Mouse (Mus musculus) liver, embryonic 15.5 days (tissue): ENCODE measurements around the gene Cryga. TPM values are rescaled to one million over a fixed set of nuclear protein-coding genes. Genes with fewer than 3 reads are reported as not detected.
"Not testable (repeated sequence)": the region's sequence is repeated elsewhere in the genome, so short reads cannot be mapped to it uniquely, and the experiment has no call there.

Source experiments
- ATAC-seq: fragments of 200-750 bp; cut with Nextera tagmentation; 2 replicates; pipeline ENCODE4 v1.8.0; 2017; ENCODE audit warnings: moderate number of reproducible peaks, mild to moderate bottlenecking, moderate library complexity; ENCODE audit not compliant: insufficient read depth
- H3K27ac ChIP-seq: fragments of 300-500 bp; sonication (generic); replicated peaks from 2 replicates; pipeline ENCODE4 v1.5.1; 2015; ENCODE audit warnings: mild to moderate bottlenecking, inconsistent platforms
- H3K27me3 ChIP-seq: fragments of 300-500 bp; sonication (generic); 2 replicates; pipeline ENCODE4 v1.6.1; 2015; ENCODE audit warnings: mild to moderate bottlenecking, inconsistent platforms
- H3K36me3 ChIP-seq: fragments of 300-500 bp; sonication (generic); replicated peaks from 2 replicates; pipeline ENCODE4 v1.6.1; 2015; ENCODE audit warnings: moderate library complexity, mild to moderate bottlenecking, inconsistent platforms
- H3K4me1 ChIP-seq: fragments of 300-500 bp; sonication (generic); replicated peaks from 2 replicates; pipeline ENCODE4 v1.6.1; 2015; ENCODE audit warnings: inconsistent platforms
- H3K4me2 ChIP-seq: fragments of 300-500 bp; sonication (generic); 2 replicates; pipeline ENCODE4 v1.6.1; 2015; ENCODE audit warnings: moderate library complexity, mild to moderate bottlenecking, inconsistent platforms
- H3K4me3 ChIP-seq: fragments of 300-500 bp; sonication (generic); replicated peaks from 2 replicates; pipeline ENCODE4 v1.5.1; 2015; ENCODE audit warnings: mild to moderate bottlenecking, inconsistent platforms
- H3K9ac ChIP-seq: fragments of 300-500 bp; sonication (generic); 2 replicates; pipeline ENCODE4 v1.6.1; 2015; ENCODE audit warnings: moderate library complexity, mild to moderate bottlenecking, inconsistent platforms
- H3K9me3 ChIP-seq: fragments of 300-500 bp; sonication (generic); replicated peaks from 2 replicates; pipeline ENCODE4 v1.6.1; 2016; ENCODE audit warnings: inconsistent platforms
- WGBS: fragments of 180-500 bp; shearing (Covaris S2); methylation state at CpG from one replicate; pipeline ENCODE4 v1.1.7; 2015; ENCODE audit warnings: mixed read lengths; ENCODE audit not compliant: insufficient replicate concordance; 5-methylcytosine and 5-hydroxymethylcytosine counted together
- polyA plus RNA-seq: library from polyadenylated mRNA; unstranded; fragments of >200 nt; fragmentation: Nextera tagmentation; extraction: Ambion mirVana; gene quantifications from 2 replicates; pipeline ENCODE4 v1.2.1, GENCODE M21; 2015

Cryga gene
- polyA plus RNA-seq, 1 experiment from 2014 or later: not detected

DNA sequence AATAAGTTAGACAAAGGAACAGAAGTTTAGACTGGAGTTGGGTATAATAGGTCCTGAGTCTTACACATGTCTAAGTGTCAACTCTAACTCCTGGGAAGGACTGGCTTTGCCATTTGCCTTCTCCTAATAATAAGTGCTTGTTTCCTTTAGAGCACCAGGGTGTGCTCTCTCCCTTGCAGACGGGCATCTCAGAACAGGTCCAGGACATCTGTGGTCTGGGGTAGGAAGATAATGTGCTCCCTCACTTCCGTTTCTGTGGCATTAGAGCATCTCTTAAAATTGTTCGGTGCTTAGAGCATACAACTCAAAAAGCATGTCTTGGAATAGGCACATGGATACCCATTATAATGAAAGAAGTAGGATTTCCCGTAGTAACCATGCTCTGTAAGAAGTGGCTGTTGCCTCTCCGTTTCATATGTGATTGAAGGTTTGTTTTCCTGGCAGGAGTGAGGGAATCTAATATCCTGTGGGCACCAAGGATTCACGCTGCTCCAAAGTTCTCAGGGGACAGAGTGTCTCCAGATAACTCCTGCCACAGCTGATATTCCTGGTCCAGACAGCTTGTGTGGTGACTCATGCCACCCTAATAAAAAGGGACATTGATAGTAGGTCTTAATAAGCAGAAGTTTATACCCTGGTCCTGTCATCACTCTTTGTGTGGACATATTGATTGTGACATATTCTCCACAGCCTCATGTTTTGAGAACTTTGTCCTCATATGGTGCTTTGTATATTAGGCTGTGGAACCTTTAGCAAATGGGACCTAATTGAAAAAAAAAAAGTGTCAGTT, 14.4 kb downstream of the Cryga start:
- Histone ChIP-seq H3K4me3 (no peak overlapping the region), H3K4me1 (no peaks in the 10 kb centered on the region), H3K4me2 (no peak overlapping the region), H3K27ac (no peak overlapping the region), H3K9ac (no peak overlapping the region), H3K9me3 (no peaks in the 10 kb centered on the region), H3K36me3 (no peaks in the 10 kb centered on the region), H3K27me3 (no peaks in the 10 kb centered on the region)
- 41% methylated on average over 6 of the region's 6 CpGs for WGBS
- no peak for ATAC-seq

DNA sequence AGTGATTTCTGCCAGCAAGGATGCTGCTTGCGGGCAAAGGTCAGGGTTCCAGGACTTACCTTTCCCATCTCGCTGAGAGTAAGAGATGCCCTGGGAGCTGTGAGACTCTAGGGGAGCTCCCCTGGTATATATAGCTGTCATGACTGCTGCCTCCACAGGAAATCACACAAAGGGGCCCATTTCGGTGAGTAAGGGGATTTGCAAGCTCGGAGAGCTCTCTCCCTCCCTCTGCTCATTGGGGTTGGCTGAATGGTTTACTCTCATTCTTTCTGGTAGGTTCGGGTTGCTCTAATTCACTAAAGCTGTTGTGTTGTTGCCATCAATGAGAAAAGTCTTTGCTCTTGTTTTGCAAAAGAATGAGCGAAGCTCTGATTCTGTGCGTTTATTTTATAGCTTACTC, 21.0 kb downstream of the Cryga start, which contains the start of gene Crygb:
Crygb (minus strand) TSS at position 101 of the 400 bp plus-strand sequence.
- 39% methylated on average over 7 of the region's 7 CpGs for WGBS
- Histone ChIP-seq H3K9me3 (no peaks in the 10 kb centered on the region), H3K9ac (no peak within 1 kb of the TSS), H3K27ac (no peak within 1 kb of the TSS), H3K4me2 (no peak within 1 kb of the TSS), H3K36me3 (no peaks in the 10 kb centered on the region), H3K4me3 (no peak within 1 kb of the TSS), H3K27me3 (no peaks in the 10 kb centered on the region), H3K4me1 (no peaks in the 10 kb centered on the region)
- no peak for ATAC-seq

DNA sequence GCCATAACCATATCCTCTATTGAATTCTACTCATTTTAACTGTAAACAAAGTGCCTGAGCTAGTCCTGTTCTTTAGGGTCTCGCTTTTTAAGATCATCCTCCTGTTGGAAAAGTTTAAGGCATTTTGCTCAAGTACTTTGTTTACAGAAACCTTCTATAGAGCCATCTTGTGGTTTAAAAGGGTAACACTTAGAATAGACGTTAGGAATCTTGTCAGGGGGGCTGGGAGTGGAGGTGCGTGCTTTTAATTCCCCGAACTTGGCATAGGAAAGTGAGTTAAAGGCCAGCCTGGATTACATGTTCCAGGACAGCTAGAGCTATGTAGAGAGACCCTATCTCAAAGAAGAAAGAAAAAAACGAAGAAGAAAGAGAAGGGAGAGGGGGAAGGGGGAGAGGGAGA, 27.6 kb downstream of the Cryga start:
- Histone ChIP-seq H3K9ac (no peak overlapping the region), H3K36me3 (no peaks in the 10 kb centered on the region), H3K4me3 (no peak overlapping the region), H3K4me1 (no peaks in the 10 kb centered on the region), H3K4me2 (no peak overlapping the region), H3K27ac (no peak overlapping the region), H3K27me3 (no peaks in the 10 kb centered on the region), H3K9me3 (no peaks in the 10 kb centered on the region)
- whole genome bisulfite sequencing: 20% methylated on average over 5 of the region's 5 CpGs
- ATAC-seq: no peak

DNA sequence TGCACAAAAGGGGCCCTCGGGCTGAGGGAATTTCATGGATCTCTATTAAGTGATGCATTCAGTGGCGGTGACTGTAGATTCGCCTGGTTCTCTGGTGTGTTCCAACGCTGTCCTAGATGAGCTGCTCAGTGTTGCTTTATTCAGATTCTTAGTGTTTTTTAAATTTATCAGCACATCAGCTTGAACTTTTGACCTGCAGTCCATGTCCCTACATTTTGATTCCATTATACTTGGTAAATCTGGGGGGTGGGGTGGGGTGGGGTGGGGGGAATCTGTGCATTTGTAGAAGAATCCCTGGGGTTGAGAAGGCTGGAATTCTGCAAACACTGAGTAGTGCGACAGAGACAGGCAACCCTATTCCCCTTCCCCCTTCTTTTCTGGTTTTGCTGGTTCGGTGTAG, 29.6 kb downstream of the Cryga start, which contains the start of gene Crygc:
Crygc (minus strand) TSS at position 101 of the 400 bp plus-strand sequence.
- Histone ChIP-seq H3K27me3 (no peaks in the 10 kb centered on the region), H3K27ac (no peak within 1 kb of the TSS), H3K36me3 (no peaks in the 10 kb centered on the region), H3K9me3 (no peaks in the 10 kb centered on the region), H3K9ac (no peak within 1 kb of the TSS), H3K4me3 (no peak within 1 kb of the TSS), H3K4me1 (no peaks in the 10 kb centered on the region), H3K4me2 (no peak within 1 kb of the TSS)
- 64% methylated on average over 6 of the region's 6 CpGs for WGBS
- ATAC-seq: no peak

DNA sequence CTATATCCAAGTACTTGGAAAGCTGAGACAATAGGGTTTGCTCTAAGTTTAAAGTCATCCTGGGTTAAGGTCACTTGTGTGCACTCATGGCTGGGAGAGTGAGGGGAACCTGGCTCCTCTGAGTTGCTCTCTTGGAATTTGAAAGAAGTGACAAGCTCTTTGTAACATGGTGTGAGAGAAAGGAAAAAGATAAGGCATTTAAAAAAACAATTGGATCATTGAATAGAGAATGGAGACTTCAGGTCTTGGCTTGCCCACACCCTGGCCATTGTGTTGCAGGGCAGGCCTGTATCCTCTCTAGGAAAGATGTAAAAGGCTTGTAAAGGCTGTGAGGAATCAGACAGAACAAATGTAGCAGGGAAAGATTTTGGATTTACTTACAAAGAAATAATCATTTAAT, 35.3 kb downstream of the Cryga start:
- H3K4me2 ChIP-seq: no peak overlapping the region
- no peaks in the 10 kb centered on the region for H3K36me3 ChIP-seq
- no peak overlapping the region for H3K27ac ChIP-seq
- no peak for ATAC-seq
- H3K4me3 ChIP-seq: no peak overlapping the region
- H3K9me3 ChIP-seq: no peaks in the 10 kb centered on the region
- H3K27me3 ChIP-seq: no peaks in the 10 kb centered on the region
- no peak overlapping the region for H3K9ac ChIP-seq
- H3K4me1 ChIP-seq: no peaks in the 10 kb centered on the region

DNA sequence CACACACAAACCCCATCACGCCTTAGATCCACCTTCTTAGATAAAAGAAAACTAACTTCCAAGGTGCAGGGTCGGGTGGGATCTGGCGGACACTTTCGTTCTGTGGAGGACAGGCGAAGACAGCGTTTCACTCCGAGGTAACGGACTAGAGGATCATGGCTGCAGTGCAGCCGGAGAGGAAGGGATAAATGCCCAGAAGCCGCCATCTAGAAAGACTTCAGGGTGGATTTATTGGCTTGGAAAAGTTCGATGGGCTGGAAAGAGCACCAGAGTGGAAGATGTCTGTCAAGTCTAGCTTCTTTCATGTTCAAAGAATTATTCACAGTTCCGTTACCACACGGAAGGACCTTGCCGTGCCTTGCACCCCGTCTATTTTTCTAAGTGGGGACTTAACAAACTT, 39.0 kb downstream of the Cryga start:
- 74% methylated on average over 15 of the region's 15 CpGs for WGBS

DNA sequence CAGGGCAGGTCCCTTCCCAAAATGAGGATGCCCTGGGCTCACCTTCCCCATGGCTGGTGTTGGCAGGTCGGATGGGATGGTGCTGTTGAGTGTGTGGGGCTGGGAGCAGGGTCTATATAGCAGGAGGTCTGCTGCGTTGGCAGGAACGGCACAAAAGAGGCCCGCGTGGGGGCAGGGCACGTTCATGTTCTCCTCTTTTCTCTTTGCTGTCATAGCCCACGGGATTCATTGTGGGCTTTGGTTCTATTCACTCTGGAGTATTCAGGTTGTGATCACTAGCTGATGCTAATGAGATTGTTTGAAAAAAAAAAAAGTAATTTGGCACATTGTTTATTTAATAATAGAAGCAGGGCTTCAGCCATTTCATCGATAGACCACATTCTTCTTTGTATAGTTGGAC, 39.8 kb downstream of the Cryga start, which contains the start of gene Crygd:
Crygd (minus strand) TSS at position 101 of the 400 bp plus-strand sequence.
- no peak for ATAC-seq
- no peaks in the 10 kb centered on the region for H3K36me3 ChIP-seq
- 70% methylated on average over 8 of the region's 8 CpGs for WGBS

More for the DNA sequence above, 39.0 kb downstream of the Cryga start:
- H3K9me3 ChIP-seq: no peaks in the 10 kb centered on the region
- no peak overlapping the region for H3K4me3 ChIP-seq
- H3K27ac ChIP-seq: no peak overlapping the region
- H3K4me1 ChIP-seq: no peaks in the 10 kb centered on the region
- H3K27me3 ChIP-seq: no peaks in the 10 kb centered on the region
- H3K9ac ChIP-seq: no peak overlapping the region
- H3K36me3 ChIP-seq: no peaks in the 10 kb centered on the region
- ATAC-seq: no peak
- H3K4me2 ChIP-seq: no peak overlapping the region

DNA sequence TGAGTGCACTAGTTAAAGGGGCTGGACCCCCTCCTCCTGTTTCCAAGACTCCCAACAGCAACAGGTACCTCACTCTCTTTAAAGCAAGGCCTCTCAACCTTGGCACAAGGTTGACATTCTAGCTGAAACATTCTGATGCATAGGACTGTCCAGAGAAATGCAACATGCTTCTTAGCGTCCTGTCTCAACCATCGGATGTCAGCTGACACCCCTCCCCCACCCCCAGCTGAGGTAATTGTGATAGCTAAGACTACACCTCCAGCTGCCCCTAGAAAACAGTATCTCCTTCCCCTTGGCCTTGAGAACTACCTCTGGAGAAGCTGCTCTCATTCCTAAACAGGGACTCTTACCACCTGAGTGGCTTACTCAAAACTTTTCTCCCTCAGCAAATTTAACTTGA, 51.0 kb downstream of the Cryga start:
- Histone ChIP-seq H3K27me3 (no peaks in the 10 kb centered on the region), H3K27ac (no peak overlapping the region), H3K9me3 (no peaks in the 10 kb centered on the region), H3K4me2 (no peak overlapping the region), H3K4me3 (no peak overlapping the region), H3K9ac (no peak overlapping the region), H3K36me3 (no peaks in the 10 kb centered on the region), H3K4me1 (no peaks in the 10 kb centered on the region)
- ATAC-seq: no peak
- 28% methylated on average over 2 of the region's 2 CpGs for WGBS

More for the DNA sequence above, 39.8 kb downstream of the Cryga start, which contains the start of gene Crygd:
- H3K9ac ChIP-seq: no peak within 1 kb of the TSS
- H3K27ac ChIP-seq: no peak within 1 kb of the TSS
- no peaks in the 10 kb centered on the region for H3K9me3 ChIP-seq
- no peaks in the 10 kb centered on the region for H3K4me1 ChIP-seq
- no peak within 1 kb of the TSS for H3K4me2 ChIP-seq
- H3K4me3 ChIP-seq: no peak within 1 kb of the TSS
- H3K27me3 ChIP-seq: no peaks in the 10 kb centered on the region

DNA sequence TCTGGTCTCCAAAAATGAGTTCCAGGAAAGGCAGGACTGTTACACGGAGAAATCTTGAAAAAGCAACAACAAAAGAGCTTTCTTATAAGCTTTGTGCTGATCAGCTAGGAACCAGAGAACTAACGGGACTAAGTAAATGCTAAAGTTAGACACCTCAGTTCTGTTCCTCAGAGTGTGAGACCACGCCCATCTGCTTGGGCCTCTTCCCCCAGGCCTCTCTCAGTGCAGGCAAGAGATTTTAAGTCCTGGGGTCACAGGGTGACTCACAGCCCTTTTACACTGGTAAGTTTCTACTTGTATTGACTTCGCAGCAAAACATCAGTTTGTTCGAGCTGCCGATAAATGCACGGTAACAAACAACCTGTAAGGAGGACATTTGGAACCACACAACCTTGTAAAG, 51.5 kb downstream of the Cryga start:
- Histone ChIP-seq H3K4me2 (no peak overlapping the region), H3K4me3 (no peak overlapping the region), H3K9ac (no peak overlapping the region), H3K27ac (no peak overlapping the region), H3K36me3 (no peaks in the 10 kb centered on the region), H3K9me3 (no peaks in the 10 kb centered on the region), H3K27me3 (no peaks in the 10 kb centered on the region), H3K4me1 (no peaks in the 10 kb centered on the region)
- no peak for ATAC-seq
- whole genome bisulfite sequencing: 63% methylated on average over 7 of the region's 7 CpGs

DNA sequence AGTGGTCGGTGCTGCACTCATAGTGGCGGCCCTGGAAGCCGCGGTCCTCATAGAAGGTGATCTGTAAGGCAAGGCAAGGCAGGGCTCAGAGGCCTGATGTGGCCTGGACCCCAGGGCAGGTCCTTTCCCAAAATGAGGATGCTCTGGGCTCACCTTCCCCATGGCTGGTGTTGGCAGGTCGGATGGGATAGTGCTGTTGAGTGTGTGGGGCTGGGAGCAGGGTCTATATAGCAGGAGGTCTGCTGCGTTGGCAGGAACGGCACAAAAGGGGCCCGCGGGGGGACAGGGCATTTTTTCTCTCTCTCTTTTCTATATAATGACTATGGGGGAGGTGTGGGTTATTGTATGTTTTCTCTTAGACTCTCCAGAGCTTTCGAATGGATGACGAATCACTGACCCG, 52.2 kb downstream of the Cryga start, which contains the start of gene Cryge:
Cryge (minus strand) TSS at position 198 of the 400 bp plus-strand sequence.
- H3K4me3 ChIP-seq, H3K27me3 ChIP-seq, H3K9ac ChIP-seq, H3K27ac ChIP-seq, H3K4me2 ChIP-seq, H3K9me3 ChIP-seq, H3K4me1 ChIP-seq, H3K36me3 ChIP-seq, ATAC-seq: not testable (repeated sequence)
- 77% methylated on average over 11 of the region's 12 CpGs for WGBS
